Mouse (Mus musculus) G1E (cell line): ENCODE data around the gene Lap3.

Experiments used
- GATA2 ChIP-seq: IDR thresholded peaks from 2 replicates; pipeline ENCODE4 v1.6.1; 2012; ENCODE audit warnings: low read depth, low read length, inconsistent platforms, borderline replicate concordance
- TAL1 ChIP-seq: conservative IDR thresholded peaks from 2 replicates; pipeline ENCODE4 v1.6.1; 2012; ENCODE audit warnings: low read depth, low read length, inconsistent platforms, mixed read lengths

DNA sequence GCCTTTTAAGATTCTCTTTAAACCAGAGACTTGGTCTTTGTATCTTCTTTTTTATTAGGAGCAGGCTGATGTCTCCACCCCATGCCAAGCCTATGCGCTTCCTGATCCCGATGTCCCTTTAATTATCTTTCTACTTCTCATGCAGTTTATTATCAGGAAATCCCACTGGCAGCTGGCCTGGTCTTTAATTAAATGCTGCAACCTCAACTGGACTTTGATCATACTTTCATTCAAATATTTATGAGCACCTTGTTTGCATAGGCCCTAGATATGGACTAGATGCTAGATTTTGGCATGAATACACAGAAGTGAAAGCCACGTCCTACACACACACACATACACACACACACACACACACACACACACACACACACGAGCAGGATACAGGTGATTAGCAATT, 1.4 kb upstream of the Lap3 start:
- TF ChIP-seq GATA2 (no peak), TAL1 (no peak)
